Mouse (Mus musculus): Measurements from ENCODE around the gene Cox5b. TPM values are rescaled to one million over a fixed set of nuclear protein-coding genes. Genes with fewer than 3 reads are reported as not detected.

The Cox5b gene
- polyA plus RNA-seq, 1 experiment from 2014 or later = 722 TPM

DNA sequence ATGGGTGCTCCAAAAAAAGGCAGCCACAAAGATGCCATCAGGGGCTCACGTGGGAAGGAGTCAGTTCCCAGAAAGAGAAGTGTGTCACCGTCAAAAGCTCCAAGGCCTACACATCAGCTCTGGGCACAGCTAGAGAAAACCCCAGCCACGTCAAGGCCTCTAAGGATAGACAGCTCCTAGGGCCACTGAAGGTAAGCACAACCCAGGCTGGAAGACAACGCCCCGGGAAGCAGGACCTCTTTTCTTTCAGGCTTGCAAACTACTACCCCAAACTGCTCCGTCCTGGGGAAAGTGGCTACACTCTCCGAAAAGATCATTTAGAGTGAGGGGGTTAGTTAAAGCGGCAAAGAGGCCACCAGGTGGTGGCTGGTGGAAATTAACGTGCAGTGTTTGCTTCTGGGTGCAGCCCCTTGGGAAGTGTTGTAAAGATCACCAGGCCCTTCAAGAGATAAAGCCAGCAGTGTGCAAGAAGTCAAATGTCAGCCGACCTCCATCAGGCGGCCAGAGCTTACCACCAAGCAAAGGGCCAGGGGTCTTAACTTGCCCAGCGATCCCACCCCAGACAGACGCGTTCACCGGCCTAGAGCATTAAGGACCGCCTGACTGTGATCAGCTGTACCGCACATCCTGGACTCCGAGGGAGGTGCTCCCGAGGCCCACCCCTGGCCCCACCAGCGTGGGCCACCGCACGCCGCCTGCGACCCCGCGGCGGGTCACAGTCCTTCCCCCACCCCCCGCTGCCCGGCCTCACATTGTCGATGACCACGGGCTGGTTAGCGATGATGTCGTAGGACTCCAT lies 18.0 kb downstream of the Cox5b start:
- Histone ChIP-seq H3K9ac (replicated peaks; ENCODE audit: low read length) (peak overlapping the region; percentile 93), H3K4me3 (ENCODE audit: low read length) (peak overlapping the region; percentile 99), H3K27ac (ENCODE audit: low read length) (peak overlapping the region; percentile 77), H3K27me3 (ENCODE audit: insufficient read depth, low read length) (no peaks in the 10 kb centered on the region), H3K9me3 (ENCODE audit: low read length) (no peaks in the 10 kb centered on the region), H3K4me1 (ENCODE audit: insufficient read depth, low read length) (peaks cover 13% of the 10 kb centered on the region), H3K36me3 (ENCODE audit: insufficient read depth, low read length) (peaks cover 15% of the 10 kb centered on the region), H3K4me2 (replicated peaks; ENCODE audit: low read depth, low read length) (peak overlapping the region; percentile 84)
- ATAC-seq (ENCODE audit: low FRiP score, low TSS enrichment) = peak; percentile 84
- WGBS = under 1% methylated on average over 33 of the region's 33 CpGs

GRCm38 (mm10) chr1:36709854-36710280 lies 18.6 kb downstream of the Cox5b start, which contains the start of gene 4933424G06Rik:
TSS of gene 4933424G06Rik (plus strand) at chr1:36710149.
- Histone ChIP-seq H3K36me3 (ENCODE audit: insufficient read depth, low read length) (peaks cover 9% of the 10 kb centered on the region), H3K9ac (replicated peaks; ENCODE audit: low read length) (peak within 1 kb of the TSS; percentile 93), H3K9me3 (ENCODE audit: low read length) (no peaks in the 10 kb centered on the region), H3K4me2 (replicated peaks; ENCODE audit: low read depth, low read length) (peak within 1 kb of the TSS; percentile 84), H3K4me3 (ENCODE audit: low read length) (peak within 1 kb of the TSS; percentile 99), H3K27ac (ENCODE audit: low read length) (peak within 1 kb of the TSS; percentile 77), H3K27me3 (ENCODE audit: insufficient read depth, low read length) (no peaks in the 10 kb centered on the region), H3K4me1 (ENCODE audit: insufficient read depth, low read length) (peaks cover 13% of the 10 kb centered on the region)
- under 1% methylated on average over 29 of the region's 29 CpGs for WGBS
- ATAC-seq (ENCODE audit: low FRiP score, low TSS enrichment) = peak; percentile 96

DNA sequence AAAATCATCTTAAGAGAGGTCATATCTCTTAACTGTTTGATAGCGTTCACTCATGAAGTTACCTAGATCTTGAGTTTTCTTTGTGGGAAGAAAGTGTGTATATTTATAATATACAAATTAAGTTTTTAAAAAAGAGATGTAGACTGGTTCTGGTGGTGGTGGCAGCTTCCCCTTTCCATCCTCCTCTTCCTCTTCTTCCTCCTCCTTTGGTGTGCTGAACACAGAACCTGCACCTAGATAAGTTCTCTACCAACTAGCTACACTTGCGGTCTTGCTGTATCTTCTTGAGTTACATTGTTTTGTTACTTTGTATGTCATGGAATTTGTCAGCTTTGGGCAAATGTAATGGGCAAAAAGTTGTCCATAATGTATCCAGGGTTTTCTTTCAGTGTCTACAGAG lies 19.9 kb downstream of the Cox5b start:
- Histone ChIP-seq H3K4me1 (ENCODE audit: insufficient read depth, low read length) (peaks cover 13% of the 10 kb centered on the region), H3K27me3 (ENCODE audit: insufficient read depth, low read length) (no peaks in the 10 kb centered on the region), H3K27ac (ENCODE audit: low read length) (no peak overlapping the region), H3K4me2 (replicated peaks; ENCODE audit: low read depth, low read length) (no peak overlapping the region), H3K4me3 (ENCODE audit: low read length) (no peak overlapping the region), H3K36me3 (ENCODE audit: insufficient read depth, low read length) (no peaks in the 10 kb centered on the region), H3K9me3 (ENCODE audit: low read length) (no peaks in the 10 kb centered on the region), H3K9ac (replicated peaks; ENCODE audit: low read length) (no peak overlapping the region)
- no peak for ATAC-seq (ENCODE audit: low FRiP score, low TSS enrichment)
- 95% methylated on average over 2 of the region's 2 CpGs for WGBS

DNA sequence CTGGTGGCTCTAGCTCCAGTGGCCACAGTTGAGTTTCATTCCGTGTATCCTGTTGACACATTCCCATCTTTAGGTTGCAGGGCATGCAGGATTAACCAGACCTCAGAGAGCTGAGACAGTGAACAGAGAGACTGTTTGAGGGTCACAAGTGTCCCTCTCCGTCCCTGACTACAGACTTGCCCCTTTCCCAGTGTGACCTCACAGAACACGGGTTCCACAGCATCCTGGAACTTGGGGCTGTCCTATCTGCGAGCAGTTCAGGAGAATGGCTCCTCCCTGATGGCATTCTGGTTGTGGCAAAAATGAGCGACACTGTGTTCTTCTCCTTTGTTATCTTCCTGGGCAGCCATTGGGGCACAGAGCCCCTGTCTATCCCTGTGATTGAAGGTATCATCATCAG lies 23.1 kb downstream of the Cox5b start, which contains the start of gene Actr1b:
Gene Actr1b, minus strand, starts transcription at position 112 of the 400 bp plus-strand sequence.
- no peak for ATAC-seq (ENCODE audit: low FRiP score, low TSS enrichment)
- Histone ChIP-seq H3K36me3 (ENCODE audit: insufficient read depth, low read length) (no peaks in the 10 kb centered on the region), H3K4me1 (ENCODE audit: insufficient read depth, low read length) (no peaks in the 10 kb centered on the region), H3K27ac (ENCODE audit: low read length) (no peak within 1 kb of the TSS), H3K9me3 (ENCODE audit: low read length) (no peaks in the 10 kb centered on the region), H3K4me2 (replicated peaks; ENCODE audit: low read depth, low read length) (no peak within 1 kb of the TSS), H3K4me3 (ENCODE audit: low read length) (no peak within 1 kb of the TSS), H3K27me3 (ENCODE audit: insufficient read depth, low read length) (no peaks in the 10 kb centered on the region), H3K9ac (replicated peaks; ENCODE audit: low read length) (no peak within 1 kb of the TSS)
- 82% methylated on average over 5 of the region's 5 CpGs for WGBS

GRCm38 (mm10) chr1:36718786-36719185 lies 27.5 kb downstream of the Cox5b start:
- Histone ChIP-seq H3K27ac (ENCODE audit: low read length) (no peak overlapping the region), H3K4me2 (replicated peaks; ENCODE audit: low read depth, low read length) (no peak overlapping the region), H3K4me3 (ENCODE audit: low read length) (no peak overlapping the region), H3K4me1 (ENCODE audit: insufficient read depth, low read length) (0 out of 2 replicates have a peak, but pooled peaks cover 3% of the 10 kb centered on the region), H3K36me3 (ENCODE audit: insufficient read depth, low read length) (no peaks in the 10 kb centered on the region), H3K9me3 (ENCODE audit: low read length) (no peaks in the 10 kb centered on the region), H3K27me3 (ENCODE audit: insufficient read depth, low read length) (no peaks in the 10 kb centered on the region), H3K9ac (replicated peaks; ENCODE audit: low read length) (no peak overlapping the region)
- ATAC-seq (ENCODE audit: low FRiP score, low TSS enrichment) = no peak
- WGBS = 74% methylated on average over 1 of the region's 1 CpGs

- Histone ChIP-seq H3K27ac (ENCODE audit: low read length) (no peak overlapping the region), H3K4me1 (ENCODE audit: insufficient read depth, low read length) (0 out of 2 replicates have a peak, but pooled peaks cover 3% of the 10 kb centered on the region), H3K4me2 (replicated peaks; ENCODE audit: low read depth, low read length) (no peak overlapping the region), H3K27me3 (ENCODE audit: insufficient read depth, low read length) (no peaks in the 10 kb centered on the region), H3K9me3 (ENCODE audit: low read length) (no peaks in the 10 kb centered on the region), H3K4me3 (ENCODE audit: low read length) (no peak overlapping the region), H3K9ac (replicated peaks; ENCODE audit: low read length) (no peak overlapping the region), H3K36me3 (ENCODE audit: insufficient read depth, low read length) (no peaks in the 10 kb centered on the region)
- ATAC-seq (ENCODE audit: low FRiP score, low TSS enrichment) = no peak
- 47% methylated on average over 16 of the region's 16 CpGs for WGBS
These were observed 32.2 kb downstream of the Cox5b start for GRCm38 (mm10) chr1:36723146-36724056.

DNA sequence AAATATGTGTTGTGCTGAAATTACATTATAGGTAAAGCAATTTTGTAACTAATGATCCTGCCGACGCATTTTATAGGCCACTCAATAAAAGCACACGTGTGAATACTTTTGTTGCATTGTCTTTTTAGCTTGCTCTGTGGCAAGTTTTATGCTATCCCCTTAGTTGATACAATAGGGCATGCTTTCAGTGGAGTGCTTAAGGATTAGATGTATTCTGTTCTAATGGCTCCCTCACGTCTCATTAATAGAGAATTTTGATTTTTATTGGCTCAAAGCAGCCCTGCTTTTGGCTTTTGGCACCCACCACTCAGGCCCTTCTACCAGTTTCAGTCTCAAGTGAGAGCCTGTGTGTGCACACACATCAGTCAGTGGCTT lies 32.8 kb downstream of the Cox5b start:
- Histone ChIP-seq H3K27me3 (ENCODE audit: insufficient read depth, low read length) (no peaks in the 10 kb centered on the region), H3K9me3 (ENCODE audit: low read length) (no peaks in the 10 kb centered on the region), H3K4me2 (replicated peaks; ENCODE audit: low read depth, low read length) (no peak overlapping the region), H3K4me3 (ENCODE audit: low read length) (no peak overlapping the region), H3K27ac (ENCODE audit: low read length) (no peak overlapping the region), H3K9ac (replicated peaks; ENCODE audit: low read length) (no peak overlapping the region), H3K4me1 (ENCODE audit: insufficient read depth, low read length) (0 out of 2 replicates have a peak, but pooled peaks cover 3% of the 10 kb centered on the region), H3K36me3 (ENCODE audit: insufficient read depth, low read length) (no peaks in the 10 kb centered on the region)
- no peak for ATAC-seq (ENCODE audit: low FRiP score, low TSS enrichment)
- 46% methylated on average over 4 of the region's 4 CpGs for WGBS

GRCm38 (mm10) chr1:36737300-36737699 lies 46.1 kb downstream of the Cox5b start:
- H3K9ac ChIP-seq (replicated peaks; ENCODE audit: low read length) = no peak overlapping the region
- H3K4me2 ChIP-seq (replicated peaks; ENCODE audit: low read depth, low read length) = no peak overlapping the region
- WGBS = 12% methylated on average over 4 of the region's 4 CpGs
- ATAC-seq (ENCODE audit: low FRiP score, low TSS enrichment) = no peak
- H3K4me3 ChIP-seq (ENCODE audit: low read length) = no peak overlapping the region
- H3K27ac ChIP-seq (ENCODE audit: low read length) = no peak overlapping the region
- no peaks in the 10 kb centered on the region for H3K27me3 ChIP-seq (ENCODE audit: insufficient read depth, low read length)
- H3K4me1 ChIP-seq (ENCODE audit: insufficient read depth, low read length) = no peaks in the 10 kb centered on the region
- H3K36me3 ChIP-seq (ENCODE audit: insufficient read depth, low read length) = no peaks in the 10 kb centered on the region
- 0 out of 2 replicates have a peak, but pooled peaks cover 2% of the 10 kb centered on the region for H3K9me3 ChIP-seq (ENCODE audit: low read length)

GRCm38 (mm10) chr1:36739231-36739630 lies 48.0 kb downstream of the Cox5b start:
- Histone ChIP-seq H3K9me3 (ENCODE audit: low read length) (0 out of 2 replicates have a peak, but pooled peaks cover 2% of the 10 kb centered on the region), H3K4me2 (replicated peaks; ENCODE audit: low read depth, low read length) (no peak overlapping the region), H3K4me1 (ENCODE audit: insufficient read depth, low read length) (no peaks in the 10 kb centered on the region), H3K4me3 (ENCODE audit: low read length) (no peak overlapping the region), H3K9ac (replicated peaks; ENCODE audit: low read length) (no peak overlapping the region), H3K27ac (ENCODE audit: low read length) (no peak overlapping the region), H3K36me3 (ENCODE audit: insufficient read depth, low read length) (no peaks in the 10 kb centered on the region), H3K27me3 (ENCODE audit: insufficient read depth, low read length) (no peaks in the 10 kb centered on the region; the same call in 1 of the 2 replicates)
- ATAC-seq (ENCODE audit: low FRiP score, low TSS enrichment) = no peak
- 80% methylated on average over 5 of the region's 5 CpGs for WGBS
